Mouse (Mus musculus) adrenal gland, adult 8-10 months (tissue): ENCODE results near the gene Lect2. TPM values are rescaled to one million over a fixed set of nuclear protein-coding genes. Genes with fewer than 3 reads are reported as not detected.

Experiments used
- DNase-seq: peaks from one replicate; pipeline ENCODE4 v3.0.0; 2022
- total RNA-seq, 4 experiments: library from RNA; stranded (reverse); gene quantifications; 2 replicates each; pipeline ENCODE4 v1.2.4; 2022

Lect2 gene
- total RNA-seq, 4 experiments from 2014 or later = not detected

DNA sequence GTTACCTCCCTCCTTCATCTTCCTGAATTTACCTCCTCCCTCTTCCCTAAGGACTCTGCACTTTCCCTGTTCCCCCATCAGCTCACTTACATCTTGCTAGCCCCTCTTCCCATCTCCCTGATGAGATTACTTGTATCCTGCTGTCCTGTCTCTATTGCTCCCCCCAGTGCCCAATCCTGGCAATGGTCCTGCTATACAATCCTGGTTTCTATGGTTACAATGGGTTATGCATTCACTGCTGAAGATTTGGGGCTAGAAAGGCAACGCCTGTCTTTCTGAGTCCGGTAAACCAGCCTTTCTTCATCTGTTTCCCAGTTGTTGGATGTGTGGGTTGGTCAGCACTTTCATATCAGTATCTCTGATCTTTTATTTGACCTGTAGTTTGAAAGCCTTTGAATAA lies 6.1 kb upstream of the Lect2 start:
- no peak for DNase-seq

DNA sequence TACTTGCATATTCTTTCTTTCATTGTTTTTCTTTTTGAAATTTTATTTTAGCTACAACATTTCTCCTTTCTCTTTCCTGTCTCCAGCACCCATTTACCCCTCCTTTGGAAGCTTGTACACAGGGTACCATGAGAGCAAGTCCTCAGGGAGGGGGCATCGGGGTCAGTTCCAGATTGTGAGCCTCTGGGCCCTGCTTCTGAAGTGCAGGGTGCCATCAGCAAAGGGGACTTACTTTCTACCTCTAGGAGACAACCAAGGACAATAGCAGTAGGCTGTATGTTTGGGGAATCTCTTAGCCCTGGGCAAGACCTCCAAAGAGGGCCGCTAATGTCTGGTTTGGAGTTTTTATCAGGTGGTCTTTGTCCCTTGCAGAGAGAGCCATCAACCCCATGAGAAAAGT lies 5.6 kb upstream of the Lect2 start:
- no peak for DNase-seq

DNA sequence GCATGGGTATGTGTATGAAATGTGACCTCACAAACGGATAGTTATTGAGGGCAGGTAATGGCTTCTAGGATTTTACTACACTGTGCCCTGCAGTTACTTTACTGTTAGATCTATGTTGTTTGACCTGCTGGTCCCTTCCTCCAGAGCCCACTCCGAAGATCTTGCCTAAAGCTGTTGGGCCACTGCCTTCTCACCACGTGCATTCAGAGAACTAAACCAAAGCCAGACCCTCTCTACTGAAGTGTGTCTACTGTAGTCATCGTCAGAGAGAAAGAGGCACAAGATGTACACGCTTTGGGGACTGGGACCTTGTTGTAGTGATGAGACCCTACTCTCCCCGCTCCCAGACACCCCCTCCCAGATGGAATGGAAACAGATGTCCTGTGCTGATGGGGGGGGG lies 3.4 kb upstream of the Lect2 start:
- no peak for DNase-seq

DNA sequence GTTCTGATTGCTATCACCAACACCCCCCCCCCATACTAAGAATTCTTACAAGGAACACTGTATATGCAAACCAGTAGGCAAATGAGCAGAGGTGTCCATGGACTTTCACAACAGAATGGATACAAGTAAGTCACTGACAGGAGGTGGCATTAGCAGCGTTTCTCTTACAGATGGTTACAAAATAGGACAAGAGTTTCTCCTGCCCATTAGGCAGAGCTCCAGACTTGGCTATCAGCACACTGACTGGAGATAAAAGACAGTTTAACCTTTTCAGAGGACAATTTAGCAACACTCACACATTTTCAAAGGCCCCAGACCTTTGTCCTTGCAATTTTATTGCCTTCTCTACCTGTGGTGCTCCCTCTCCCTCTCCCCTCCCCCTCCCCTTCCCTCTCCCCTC lies 2.3 kb upstream of the Lect2 start:
- peak; percentile 62 for DNase-seq

DNA sequence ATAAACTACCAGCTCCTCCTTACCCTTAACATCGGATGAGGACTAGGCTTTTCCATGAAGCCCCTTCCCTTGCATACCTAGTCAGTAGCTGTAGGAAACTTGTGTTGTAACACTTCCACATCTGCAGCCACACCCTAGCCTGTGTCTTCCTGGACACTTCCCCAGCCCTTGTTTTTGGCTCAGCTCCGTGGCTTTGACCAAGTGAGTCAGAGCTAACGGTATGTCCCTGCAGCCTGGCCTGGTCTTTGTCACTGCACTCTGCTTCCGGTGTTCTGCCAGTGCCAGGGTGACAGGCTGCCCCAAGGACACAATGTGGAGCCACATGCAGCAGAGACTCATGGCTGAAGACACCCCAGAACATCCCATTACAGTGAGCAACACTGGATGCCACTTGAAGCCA lies 1.1 kb upstream of the Lect2 start:
- peak; percentile 82 for DNase-seq

DNA sequence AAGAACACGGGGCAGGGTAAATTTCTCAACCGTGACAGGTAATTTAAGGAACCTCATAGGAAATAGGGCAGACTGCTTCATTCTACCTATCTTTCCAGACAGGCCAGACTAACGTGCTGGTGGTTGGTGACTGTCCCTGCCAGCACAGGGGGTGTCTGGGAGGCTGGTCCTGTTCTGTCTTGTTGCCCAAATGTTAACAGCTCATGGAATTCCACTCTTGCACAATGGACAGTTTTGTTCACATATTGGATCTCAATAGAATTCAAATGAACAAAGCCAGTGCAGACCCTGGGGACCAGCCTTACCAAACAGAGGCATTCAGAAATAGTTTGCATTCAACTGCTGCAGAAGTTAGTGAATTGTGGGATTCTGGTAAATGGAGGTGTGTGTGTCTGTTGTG lies 3.3 kb downstream of the Lect2 start:
- no peak for DNase-seq

DNA sequence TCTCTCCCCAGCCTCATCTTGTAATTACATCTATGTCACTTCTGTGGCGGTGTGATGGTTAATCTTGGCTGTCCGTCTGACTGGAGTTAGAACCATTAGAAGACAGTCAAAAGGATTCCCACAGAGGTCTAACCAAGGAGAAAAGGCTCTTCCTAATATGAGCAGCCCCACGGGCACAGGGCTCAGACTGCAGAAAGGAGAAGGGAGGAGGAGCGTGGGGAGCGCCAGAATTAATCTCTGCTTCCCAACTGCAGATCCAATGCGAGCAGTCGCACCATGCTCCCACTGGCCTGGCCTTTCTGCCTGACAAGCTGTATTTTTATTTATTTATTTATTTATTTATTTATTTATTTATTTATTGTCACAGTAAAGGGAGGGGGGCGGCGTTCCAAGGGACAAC lies 4.5 kb downstream of the Lect2 start:
- DNase-seq = no peak

DNA sequence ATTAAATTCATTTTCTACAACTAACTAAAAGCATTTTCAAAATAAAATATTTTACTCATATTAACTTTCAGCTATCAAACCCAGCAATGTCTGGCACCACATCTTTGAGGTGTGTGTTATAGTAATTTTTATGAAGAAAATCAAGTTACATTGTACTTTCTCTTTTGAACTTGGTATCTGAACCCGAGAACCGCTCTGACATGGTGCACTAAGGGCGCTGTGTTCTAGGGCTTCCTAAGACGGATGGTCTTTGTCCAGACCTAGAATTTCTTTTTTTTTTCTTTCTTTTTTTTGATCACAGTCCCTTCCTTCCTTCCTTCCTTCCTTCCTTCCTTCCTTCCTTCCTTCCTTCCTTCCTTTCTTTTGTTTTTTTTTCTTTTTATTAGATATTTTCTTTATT lies 8.5 kb downstream of the Lect2 start:
- no peak for DNase-seq

DNA sequence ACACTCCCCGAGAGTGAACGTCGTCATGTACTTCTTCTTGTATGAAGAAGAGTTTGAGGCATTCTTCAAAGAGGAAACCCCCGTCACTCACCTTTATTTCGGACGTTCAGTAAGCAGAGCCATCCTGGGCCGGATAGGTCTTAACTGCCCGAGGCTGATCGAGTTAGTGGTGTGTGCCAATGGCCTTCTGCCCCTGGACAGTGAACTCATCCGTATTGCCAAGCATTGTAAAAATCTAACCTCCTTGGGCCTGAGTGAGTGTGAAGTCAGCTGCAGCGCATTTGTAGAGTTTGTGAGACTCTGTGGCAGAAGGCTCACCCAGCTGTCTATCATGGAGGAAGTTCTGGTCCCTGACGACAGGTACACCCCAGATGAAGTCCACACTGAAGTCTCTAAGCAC lies 11.3 kb downstream of the Lect2 start:
- DNase-seq = no peak

DNA sequence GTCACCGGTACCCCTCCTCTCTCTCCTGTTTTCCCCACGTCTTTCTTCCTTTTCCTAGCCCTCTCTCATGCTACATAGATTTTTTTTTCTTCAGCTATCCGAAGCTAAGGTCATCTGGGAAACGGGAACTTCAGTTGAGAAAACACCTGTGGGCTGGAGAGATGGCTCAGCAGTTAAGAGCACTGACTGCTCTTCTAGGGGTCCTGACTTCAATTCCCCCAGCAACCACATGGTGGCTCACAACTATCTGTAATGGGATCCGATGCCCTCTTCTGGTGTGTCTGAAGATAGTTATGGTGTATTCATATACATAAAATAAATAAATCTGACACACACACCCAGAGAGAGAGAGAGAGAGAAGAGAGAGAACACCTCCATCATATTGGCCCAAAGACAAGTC lies 12.7 kb downstream of the Lect2 start:
- DNase-seq = no peak

DNA sequence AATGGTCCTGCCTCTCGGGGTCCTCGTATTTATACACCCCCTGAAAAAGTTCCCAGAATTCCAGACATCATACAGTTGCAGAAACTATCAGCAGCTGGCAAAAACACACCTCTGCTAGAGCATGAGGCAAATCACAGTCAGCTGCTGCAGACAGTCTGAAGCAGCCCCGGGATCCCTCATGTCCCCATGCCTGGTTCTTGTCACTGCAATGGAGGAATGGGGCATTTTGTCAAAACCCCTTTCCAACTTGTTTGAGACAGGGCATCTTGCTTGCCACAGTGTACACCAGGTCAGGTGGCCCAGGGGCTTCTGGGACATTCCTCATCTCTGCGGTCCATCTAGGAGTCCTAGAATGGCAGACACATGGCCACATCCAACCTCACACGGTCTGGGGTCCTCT lies 13.4 kb downstream of the Lect2 start:
- DNase-seq = no peak

DNA sequence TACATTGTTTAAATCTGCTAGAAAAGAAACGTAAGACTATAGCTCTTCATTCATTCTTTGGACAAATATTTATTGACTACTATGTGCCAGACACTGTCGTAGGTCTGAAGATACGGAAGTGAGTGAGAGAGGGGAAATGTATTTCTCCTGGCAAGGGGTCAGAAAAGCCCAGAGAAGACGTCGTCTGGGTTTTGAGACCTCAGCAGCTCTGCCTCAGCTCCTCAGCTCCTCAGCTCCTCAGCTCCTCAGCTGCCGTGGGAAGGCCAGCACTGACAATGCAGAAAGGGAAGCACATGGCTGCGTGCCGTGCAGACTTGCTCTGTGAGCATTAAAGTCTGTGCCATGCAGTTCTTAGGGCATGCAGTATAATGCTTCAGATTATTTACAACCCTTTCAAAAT lies 18.6 kb downstream of the Lect2 start:
- DNase-seq = no peak

DNA sequence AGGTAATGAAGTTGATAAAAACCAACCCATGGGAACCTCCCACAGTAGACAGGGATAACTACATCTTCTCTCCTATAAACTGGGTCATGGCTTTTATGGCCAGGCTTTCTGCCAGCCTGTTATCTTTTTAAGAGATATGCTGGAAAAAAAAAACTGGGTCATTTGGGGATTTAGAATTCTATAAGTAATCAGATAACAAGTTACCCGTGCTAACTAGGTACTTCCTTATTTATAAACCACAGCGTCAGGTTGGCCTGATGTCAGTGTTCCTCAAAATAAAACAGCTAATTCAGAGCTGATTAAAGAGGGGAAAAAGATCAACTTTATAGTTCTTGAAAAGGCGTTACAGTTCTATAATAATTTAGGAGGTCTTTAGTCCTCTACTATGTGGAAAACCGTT lies 19.3 kb downstream of the Lect2 start:
- DNase-seq = no peak

DNA sequence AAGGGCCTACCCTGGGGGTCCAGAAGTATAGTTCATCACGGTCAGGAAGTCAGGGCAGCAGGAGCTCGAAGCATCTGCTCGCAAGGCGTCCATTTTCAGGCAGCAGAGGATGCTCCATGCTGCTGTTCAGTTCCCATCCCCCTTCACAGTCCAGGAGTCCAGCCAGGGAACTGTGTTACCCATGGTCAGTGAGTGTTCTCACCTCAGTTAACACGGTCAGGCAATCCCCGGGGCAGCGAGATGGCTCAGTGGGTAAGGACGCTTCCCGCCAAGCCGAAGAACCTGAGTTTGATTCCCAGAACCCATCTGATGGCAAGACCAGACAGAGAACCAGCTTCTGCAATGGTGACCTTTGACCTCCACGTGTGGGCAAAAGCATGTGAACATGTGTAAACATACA lies 20.0 kb downstream of the Lect2 start:
- DNase-seq = no peak

DNA sequence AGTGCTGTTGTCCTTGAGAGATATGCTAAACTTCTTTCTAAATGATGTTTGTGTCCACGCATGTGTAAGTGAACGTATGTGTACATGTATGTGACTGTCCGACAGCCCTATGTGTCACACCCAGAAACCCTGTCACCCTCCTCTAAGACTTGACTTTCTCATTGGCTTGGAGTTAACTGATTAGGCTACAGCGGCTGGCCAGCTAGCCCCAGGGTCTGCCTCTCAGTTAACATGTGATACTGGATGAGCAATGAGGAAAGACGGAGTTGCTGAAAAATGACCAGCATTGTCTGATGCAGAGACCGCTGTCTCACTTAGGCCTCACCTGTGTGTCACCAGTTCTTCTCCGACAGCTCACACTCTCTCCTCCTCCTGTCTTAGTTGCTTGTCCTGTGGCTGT lies 20.5 kb downstream of the Lect2 start:
- no peak for DNase-seq

DNA sequence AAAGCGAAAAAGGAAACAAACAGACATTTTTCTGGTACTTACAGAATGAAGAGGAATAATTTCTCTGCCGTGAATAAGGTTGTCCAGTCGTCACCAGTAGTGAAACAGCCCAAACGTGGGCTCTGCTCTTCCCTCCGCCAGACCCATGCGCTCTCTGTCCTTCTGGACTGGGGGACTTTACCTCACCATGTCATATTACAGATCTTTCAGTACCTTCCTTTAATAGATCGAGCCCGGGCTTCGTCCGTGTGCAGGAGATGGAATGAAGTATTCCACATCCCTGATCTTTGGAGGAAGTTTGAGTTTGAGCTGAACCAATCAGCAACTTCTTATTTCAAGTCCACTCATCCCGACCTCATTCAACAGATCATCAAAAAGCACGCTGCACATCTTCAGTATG lies 21.4 kb downstream of the Lect2 start:
- no peak for DNase-seq

DNA sequence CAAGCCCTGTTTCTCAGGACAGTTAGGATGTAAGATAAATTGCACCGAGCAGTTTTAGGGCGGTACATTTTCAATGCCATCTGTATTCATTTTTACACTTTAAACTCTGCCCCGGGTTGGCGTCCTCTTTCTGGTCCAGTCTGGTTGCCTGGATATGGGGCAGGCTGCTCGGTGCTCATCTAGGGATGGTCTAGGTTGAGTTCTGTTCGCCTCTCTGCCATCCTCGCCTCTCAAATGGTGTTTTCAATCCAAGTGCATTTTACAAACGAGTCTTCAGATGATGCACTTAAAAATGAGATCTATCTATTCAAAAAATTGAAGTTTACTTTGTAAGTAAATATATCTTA lies 25.5 kb downstream of the Lect2 start:
- no peak for DNase-seq

DNA sequence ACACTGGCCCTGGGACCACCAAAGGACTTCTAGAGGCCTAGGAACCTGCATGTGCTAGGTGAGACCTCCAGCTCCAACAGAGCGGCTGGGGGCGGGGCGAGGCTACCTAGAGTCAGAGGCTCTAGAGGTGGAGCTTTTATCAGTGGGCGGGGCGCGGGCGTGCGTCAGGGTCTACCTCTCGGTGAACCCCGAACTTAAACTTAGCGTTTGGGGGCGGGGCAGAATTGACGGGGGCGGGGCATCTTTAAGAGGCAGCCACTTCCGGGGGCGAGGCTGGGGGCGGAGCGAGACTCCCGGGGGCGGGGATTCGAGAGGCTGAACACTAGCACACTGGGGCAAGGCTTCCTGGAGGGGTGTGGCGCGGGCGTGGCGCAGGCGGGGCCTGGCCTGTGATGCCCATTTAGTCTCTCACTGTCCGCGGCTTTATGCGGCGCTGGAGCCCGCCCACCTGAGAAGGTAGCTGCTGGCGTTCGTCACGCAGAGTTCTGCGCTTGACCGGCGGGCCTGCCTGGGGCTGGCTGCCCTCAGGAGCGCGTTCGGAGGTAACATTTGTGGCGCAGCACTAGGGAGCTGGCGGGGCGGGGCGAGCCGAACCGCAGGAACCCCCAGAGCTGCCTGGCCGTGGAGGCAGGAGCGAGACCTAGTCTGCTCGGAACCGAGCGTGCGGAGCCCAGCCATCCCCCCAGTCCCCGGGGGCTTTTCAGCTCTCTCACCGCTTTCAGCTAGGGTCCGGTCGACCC lies 26.1 kb downstream of the Lect2 start, which contains the start of gene Fbxl21:
Gene Fbxl21, plus strand, starts transcription at position 392 of the 740 bp plus-strand sequence.
- DNase-seq = peak; percentile 94

DNA sequence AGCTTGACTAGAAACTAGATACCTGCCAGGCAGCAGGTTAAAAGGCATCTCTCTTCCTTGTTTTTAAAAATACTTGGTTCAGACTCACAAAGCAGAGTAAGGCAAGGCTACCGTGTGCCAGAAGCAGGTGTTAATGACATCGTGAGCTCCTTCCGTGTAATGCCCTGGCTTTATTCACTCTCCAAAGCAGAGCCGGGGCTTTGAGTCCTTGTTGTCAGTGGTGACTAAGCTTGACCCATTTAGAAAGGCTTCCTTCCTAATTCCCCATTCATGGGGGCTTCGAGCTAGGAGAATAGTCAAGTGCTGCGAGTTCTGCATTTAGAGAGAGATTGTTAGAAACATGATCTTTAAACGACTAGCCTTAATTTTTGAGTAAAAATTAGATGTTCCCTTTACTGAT lies 31.5 kb downstream of the Lect2 start:
- no peak for DNase-seq

DNA sequence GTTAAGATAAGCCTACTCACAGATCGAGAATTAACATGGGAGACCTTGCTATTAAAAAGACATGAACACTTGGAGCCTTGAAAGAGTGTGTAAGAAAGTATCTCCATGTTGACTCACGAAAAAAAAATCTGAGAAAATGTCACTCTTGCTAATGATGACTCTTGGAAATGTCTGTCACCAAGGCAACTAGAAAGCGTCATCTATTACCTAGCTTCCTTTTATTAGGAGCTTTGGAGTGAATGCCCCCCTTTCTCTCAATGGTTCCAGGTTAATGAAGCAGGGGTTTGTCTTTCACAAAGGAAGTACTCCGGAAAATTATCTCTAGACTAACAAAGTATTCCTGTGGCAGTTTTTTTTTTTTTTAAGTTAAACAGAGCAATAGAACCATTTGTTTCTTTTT lies 32.0 kb downstream of the Lect2 start:
- no peak for DNase-seq

DNA sequence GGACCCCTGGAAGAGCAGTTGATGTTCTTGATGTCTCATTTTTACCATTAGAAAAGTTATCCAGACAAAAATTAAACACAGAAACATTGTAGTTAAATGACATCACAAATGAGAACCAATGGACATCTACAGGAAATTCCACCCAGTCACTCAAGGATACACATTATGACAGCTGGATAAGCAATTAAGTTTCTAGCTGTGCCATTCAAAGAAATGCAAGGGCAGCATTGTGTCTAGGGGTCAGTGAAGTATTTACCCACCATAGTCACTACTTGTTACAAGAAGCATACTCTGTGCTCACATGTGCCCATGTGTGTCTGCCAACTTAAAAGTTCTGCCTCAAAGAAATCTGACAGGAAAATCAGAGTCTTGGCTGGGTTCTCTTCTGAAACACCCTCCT lies 34.7 kb downstream of the Lect2 start:
- no peak for DNase-seq

DNA sequence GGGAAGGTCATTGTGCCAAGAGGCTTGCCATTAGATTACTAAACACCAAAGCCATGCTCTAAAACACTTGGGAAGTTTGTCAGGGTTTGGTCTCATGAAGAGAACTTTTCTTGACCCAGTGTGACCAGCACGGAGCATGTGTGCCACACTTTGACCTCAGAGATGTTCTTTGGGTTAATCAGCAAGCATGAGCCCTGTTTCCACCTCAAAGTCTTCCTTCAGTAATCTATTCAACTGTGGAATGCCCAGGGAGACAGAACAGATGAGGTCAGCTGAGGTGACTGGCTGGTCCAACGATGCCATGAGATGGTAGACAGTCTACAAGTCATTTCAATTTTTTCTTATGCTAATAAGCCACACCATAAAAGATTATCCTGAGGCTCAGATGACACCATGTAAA lies 38.5 kb downstream of the Lect2 start:
- no peak for DNase-seq

DNA sequence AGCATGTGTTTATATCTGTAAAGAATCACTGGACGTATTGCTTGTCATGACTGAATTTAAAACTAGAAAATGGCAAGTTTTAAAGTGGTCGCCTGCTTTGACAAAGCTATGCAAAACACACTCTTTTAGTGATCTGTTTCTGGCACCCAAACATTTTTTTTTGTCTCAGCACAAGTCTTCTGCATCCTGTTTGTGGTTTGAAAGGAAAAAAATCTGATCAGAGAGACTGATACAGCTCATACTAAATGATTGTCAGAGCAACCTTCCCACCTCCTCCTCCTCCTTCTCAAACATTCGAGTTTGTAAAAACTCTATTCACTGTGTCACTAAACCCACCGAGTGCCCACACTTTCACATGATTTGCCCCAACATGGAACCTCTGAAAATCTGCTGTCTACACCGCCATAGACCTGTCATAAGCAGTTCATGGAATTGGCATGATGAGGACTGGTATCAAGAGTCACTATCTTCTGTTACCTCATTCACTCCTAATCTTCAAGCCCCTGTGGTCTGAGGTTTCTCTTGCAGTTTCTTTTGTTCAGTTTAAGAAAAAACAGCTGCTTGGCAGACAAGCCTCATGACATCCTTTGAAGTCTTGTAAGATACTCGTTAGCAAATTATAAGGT lies 41.3 kb downstream of the Lect2 start:
- no peak for DNase-seq

DNA sequence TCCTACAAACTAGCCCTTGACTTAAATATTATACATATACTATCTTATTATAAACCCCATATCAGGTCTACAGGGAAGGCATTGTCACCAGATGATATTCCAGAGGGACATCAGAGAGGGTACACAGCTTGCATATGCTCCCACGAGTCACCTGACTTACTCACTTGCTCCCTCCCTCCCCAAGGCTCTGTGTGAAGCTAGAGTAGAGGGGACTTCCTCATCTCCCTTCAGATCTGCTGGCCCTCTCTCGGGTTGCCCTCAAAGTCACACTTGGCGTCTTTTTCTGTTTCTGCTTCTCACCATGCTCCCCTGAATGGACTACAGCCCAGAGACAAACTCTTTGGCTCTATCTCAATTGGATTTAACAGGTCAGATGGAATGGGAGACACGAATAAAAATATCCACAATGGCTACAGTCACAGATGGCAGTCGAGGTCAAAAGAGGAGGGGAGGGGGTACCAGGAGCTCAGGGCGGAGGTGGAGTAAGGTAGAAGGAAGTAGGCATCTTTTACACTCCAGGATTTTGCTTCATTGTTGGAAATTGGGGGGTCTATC lies 46.4 kb downstream of the Lect2 start:
- no peak for DNase-seq

DNA sequence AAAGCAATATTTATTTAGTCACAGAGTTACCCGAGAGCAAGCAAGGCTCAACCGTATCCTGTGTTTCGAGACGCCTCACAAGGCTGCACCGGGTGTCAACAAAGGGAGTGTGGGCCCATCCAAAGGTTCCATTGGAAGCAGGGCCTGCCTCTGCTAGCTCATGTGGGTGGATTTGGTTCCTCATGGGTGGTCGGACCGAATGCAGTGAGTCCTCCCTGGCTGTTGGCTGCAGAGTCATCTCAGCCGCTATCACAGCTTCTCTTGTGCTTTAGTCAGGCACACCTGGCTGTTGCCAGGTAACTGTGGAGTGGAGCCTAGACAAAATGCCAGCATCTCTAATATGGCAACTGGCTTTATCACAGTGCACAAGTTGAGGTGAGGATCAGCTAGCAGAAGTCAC lies 47.7 kb downstream of the Lect2 start:
- DNase-seq = no peak
